ENCODE assay signal across 8 mouse cellular contexts in the genomic region with DNA sequence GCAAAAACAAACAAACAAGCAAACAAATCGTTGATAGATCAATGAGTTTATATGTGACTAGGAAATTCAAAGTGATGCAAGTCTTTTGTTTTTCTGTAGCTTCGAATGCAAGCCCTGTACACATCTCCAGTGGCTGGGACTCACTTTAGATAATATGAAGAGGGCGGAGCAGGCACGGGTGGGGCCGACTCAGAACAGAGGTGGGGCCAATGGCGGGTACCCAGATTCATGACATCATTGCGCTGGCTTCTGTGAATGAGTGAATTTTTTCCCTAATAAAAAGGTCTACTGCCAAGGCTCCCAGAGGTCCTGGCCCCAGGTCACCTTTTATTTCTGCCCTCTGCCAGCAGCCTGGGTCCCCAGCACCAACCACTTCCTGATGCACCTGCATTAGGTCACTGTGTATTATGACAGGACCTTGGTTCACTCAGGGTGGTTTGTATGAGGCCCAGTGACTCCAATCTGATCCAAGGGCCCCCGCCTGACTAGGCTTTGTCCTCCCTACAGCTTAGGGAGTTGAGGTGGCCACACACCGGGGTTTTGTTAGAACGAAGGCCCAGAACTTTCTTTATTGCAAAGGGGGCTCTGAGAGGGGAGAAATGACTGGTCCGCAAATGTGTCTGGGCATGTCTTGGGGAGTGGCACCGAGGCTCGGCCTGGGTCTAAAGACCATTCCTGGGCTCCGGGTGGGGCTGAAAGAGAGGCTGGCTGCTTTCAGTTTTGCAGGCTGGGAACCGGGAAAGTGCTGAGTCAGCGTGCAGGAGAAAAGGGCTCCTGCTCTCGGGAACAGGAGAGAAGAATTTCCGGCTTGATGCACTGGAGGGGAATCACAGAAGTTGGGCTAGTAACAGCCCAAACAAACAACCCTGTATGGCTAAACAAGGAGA.
DNase-seq lines count a peak whose midpoint lies in the region; ATAC-seq and TF ChIP-seq lines count a peak whose summit lies in the region.

No protein-coding gene starts in this region.

- peaks cover 43% of the 10 kb centered on the region for H3K4me1 ChIP-seq in liver, embryonic 12.5 days
- no peaks in the 10 kb centered on the region for H3K4me1 ChIP-seq in embryonic fibroblast, embryonic 13.5 days (ENCODE audit: control insufficient read depth, insufficient read depth, low read length)
- H3K4me1 ChIP-seq in stomach, embryonic 15.5 days: peaks cover 66% of the 10 kb centered on the region

- H3K27me3 ChIP-seq in liver, embryonic 12.5 days (replicated peaks): no peaks in the 10 kb centered on the region
- no peaks in the 10 kb centered on the region for H3K27me3 ChIP-seq in stomach, embryonic 15.5 days (replicated peaks)

- ATAC-seq in liver, embryonic 12.5 days: no peak
- ATAC-seq in stomach, embryonic 15.5 days (ENCODE audit: insufficient read depth, low FRiP score, low read depth): no peak

- DNase-seq in liver: peak; percentile 35
- DNase-seq in kidney, postnatal 10 days: peak; percentile 81
- no peak for DNase-seq in layer of hippocampus, adult 11-12 months (ENCODE audit: low spot score)
- no peak for DNase-seq in frontal cortex, adult 2 months (ENCODE audit: extremely low spot score in 1 of 2, low spot score in 1 of 2)
- no peak for DNase-seq in thymus, postnatal 36 days

- WGBS in liver, embryonic 12.5 days (ENCODE audit: insufficient replicate concordance): 52% methylated on average over 18 of the region's 18 CpGs
- 48% methylated on average over 18 of the region's 18 CpGs for WGBS in stomach, embryonic 15.5 days

- no peaks in the 10 kb centered on the region for H3K36me3 ChIP-seq in liver, embryonic 12.5 days
- H3K36me3 ChIP-seq in stomach, embryonic 15.5 days: no peaks in the 10 kb centered on the region

- TF ChIP-seq CTCF in embryonic fibroblast, embryonic 13.5 days (IDR thresholded peaks at IDR 0.05; ENCODE audit: borderline replicate concordance, insufficient read depth, low read length): no peak

- H3K4me2 ChIP-seq in liver, embryonic 12.5 days: no peak overlapping the region
- no peak overlapping the region for H3K4me2 ChIP-seq in stomach, embryonic 15.5 days

- H3K27ac ChIP-seq in liver, embryonic 12.5 days: no peak overlapping the region
- H3K27ac ChIP-seq in embryonic fibroblast, embryonic 13.5 days (ENCODE audit: insufficient read depth, low read length): peak overlapping the region; percentile 35; the same call in 1 of the 2 replicates
- H3K27ac ChIP-seq in stomach, embryonic 15.5 days: peak overlapping the region; percentile 73

- no peaks in the 10 kb centered on the region for H3K9me3 ChIP-seq in liver, embryonic 12.5 days (replicated peaks)
- H3K9me3 ChIP-seq in stomach, embryonic 15.5 days: no peaks in the 10 kb centered on the region

- TF ChIP-seq POLR2A in embryonic fibroblast, embryonic 13.5 days (IDR thresholded peaks at IDR 0.05; ENCODE audit: low read depth, low read length): no peak

- H3K4me3 ChIP-seq in liver, embryonic 12.5 days: no peak overlapping the region
- H3K4me3 ChIP-seq in embryonic fibroblast, embryonic 13.5 days (ENCODE audit: insufficient read depth, low read length): no peak overlapping the region
- no peak overlapping the region for H3K4me3 ChIP-seq in stomach, embryonic 15.5 days (replicated peaks)

- no peak overlapping the region for H3K9ac ChIP-seq in liver, embryonic 12.5 days
- no peak overlapping the region for H3K9ac ChIP-seq in stomach, embryonic 15.5 days

Comparison
In these comparisons a context has a peak if more than half of its experiments do, and no peak if none do; other contexts are left out.
1. DNase-seq: peak in liver (single experiment) and kidney, postnatal 10 days (single experiment); none in layer of hippocampus, adult 11-12 months (single experiment), frontal cortex, adult 2 months (0 of 2) and thymus, postnatal 36 days (0 of 2).